Mouse (Mus musculus): ENCODE data around the gene Armc2.

Gene Armc2

DNA sequence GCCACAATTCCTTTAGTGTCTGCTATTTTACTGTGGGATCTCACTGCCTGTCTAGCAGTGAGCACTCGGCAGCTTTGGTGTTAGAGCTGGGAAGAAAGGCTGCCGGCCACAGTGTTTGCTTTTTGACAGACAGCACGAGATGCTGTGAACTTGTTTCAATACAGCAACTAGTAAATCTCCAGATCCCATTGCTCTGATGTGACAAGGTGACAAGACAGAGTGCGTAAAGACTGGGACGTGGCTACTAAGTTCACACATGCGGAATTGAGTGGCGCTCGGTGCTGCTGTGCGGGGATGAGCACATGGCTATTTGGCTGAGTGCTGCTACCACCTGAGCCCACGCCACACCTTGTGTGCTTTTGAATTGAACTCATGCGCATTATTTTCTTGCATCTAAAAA is 110.8 kb downstream of the Armc2 start:
- DNase-seq (ENCODE audit: low read depth, low spot score), result no peak

DNA sequence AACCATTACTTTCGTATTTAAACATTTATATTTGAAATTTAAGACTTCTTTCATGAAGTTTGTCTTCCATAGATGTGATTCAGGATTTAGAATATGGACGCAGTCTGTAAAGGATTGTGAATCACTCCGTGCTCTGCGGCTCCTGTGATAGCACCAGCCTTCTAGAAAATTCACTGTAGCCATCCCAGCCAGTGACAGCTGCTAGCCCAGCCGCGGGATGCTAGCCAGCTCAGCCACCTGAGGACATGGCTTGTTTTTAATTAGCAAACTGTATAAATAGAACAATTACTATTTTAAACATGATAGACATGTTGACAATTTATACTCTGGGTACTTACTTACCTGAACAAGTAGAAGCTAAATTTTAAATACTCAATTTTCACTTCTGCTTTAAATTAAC is 116.4 kb downstream of the Armc2 start:
- DNase-seq (ENCODE audit: low read depth, low spot score), result no peak

DNA sequence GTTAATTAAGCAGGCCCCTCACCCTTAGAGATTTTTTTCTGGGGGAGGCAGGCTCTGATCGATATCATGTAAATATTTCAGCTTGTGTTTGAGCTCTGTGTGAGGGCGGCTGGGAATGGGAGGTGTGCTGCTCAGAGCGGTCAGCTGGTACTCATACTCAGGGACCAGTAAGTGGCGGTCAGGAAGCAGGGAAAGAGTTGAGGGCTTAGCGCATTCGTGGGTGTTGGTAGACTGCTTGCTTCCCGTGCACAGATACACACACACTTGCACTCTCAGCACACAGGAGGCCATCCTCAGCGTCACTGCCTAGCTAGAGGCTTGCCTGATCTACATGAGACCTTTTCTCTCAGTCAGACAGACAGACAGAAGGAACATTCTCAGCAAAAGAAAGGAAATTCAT is 116.8 kb downstream of the Armc2 start:
- no peak for DNase-seq (ENCODE audit: low read depth, low spot score)

DNA sequence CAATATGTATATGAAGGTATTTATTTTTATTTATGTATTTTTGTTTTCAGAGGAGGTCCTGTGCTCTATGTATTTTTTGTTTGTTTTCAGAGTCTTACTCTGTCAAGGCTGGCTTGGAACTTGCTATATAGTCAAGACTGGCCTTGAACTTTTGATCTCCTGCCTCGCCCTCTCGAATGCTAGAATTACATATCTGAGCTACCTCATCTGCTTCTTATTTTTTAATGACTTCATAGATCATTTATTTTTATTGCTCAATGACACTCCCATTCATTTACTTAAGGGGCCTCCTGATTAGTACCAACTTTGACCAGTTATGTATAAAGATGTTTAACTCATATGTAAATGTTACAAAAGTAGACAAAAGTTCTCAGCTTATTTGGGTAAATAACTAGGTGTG is 121.4 kb downstream of the Armc2 start:
- DNase-seq (ENCODE audit: low read depth, low spot score), result no peak

DNA sequence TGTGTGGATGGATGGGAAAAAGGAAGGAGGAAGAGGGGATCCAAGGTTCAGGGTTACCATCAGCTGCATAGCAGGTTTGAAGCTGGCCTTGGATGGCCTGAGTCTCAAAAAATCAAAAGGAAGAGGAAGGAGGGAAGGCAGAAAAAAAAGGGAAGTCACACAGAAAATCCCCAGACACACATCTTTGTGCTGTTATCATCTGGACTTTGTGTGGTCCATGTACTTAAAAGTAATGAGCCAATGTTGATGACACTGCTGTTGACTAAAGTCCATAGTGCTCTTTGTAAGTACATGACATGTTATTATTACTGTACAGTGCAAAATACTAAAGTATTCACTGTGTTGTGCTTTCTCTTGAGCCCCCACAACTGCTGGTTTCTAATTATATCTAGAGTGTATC is 121.8 kb downstream of the Armc2 start:
- DNase-seq (ENCODE audit: low read depth, low spot score), result no peak

DNA sequence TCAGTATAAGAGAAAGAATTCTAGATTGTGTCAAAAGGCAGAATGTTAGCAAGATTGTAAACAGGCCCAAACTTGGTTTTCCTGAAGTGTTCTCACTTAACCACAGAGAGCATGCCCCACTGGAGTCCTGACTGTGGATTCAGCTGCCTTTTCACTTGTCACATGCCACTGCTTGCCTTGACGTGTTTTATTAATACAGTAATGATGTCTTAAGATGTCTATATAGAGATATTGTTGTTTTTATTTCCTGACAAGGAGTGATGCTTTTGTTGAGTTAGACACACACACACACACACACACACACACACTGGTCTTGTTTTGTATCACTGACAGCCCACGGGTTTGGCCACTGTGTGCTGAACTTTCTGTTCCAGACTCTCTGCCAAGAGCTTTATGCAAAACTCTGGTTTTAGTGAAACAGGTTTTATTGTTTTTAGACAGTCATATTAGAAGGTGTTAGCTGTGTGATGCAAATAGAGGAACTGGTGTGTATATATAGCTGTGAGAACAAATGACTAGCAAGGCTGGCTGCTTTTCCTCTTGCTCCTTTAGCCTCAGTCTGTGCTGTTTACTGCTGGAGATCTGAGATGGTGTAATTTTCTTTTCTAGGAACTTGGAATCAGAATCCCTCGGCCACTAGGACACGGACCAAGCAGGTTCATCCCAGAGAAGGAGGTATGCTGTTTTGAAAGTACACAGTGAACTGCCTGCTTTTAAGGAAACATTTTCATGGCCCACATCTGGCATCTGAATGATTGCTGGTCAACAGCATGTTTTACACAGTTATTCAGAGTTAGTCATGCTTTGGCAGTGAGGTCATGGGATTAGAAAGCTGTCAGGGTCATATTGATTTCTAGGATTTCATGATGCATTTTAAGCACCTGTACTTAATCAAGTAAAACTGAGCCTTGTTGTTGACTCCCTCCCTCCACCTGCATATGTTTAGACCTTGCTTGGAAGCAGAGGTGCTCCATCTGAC is 124.5 kb downstream of the Armc2 start:
- no peak for DNase-seq (ENCODE audit: low read depth, low spot score)

DNA sequence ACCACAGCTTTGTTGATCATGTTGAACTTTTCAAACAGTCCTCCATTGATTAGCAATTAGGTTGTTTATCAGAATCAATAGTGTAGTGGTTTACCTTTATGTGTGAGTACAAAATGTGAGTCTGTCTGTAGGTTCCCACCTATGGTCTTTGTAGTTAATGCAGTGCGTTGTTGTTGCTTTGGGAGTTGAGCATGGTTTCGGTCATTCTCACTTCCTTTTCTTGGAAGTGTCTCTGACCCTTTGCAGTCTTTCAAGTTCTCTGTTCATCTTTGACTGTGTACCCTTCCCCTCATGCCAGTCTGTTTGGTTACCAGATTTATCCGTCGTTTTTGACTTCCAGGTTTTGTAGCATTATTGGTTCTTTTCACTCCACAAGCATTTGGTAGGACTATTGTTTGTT is 126.9 kb downstream of the Armc2 start:
- no peak for DNase-seq (ENCODE audit: low read depth, low spot score)

DNA sequence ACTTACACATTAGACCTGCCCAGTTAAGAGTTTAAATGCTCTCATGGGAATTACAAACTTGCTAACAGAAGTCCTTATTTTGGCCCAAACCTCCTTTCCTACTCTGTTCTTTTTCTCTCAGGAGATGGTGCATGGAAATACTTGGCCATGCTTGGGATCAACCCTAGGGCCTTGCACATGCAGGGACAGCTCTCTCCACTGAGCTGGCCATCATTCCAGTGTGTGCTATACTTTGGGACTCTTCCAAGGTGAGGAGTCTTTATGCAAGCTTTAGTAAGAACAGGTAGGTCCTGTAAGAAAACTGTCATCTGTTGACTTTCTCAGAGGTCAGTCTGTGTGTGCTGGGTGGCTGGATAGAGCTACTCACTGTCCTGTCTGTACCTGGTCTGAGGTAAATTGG is 127.7 kb downstream of the Armc2 start:
- no peak for DNase-seq (ENCODE audit: low read depth, low spot score)

DNA sequence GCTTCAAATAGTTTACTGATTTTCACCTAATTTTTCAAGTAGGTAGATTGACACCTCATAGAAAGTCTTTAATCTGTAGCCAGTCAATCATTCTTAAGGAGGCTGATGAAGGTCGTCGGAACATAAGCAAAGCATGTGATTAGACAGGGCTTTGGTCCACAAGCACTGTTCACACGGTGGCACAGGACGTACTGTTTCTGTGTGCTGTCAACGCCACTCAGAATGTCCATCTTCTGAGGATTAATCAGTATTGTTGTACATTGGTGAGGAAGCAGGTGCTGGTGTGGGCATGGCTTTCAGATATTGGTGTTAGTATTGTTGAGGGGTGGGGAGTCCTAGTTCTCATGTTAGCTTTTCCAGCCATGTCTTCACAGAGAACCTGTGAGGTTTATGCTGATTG is 128.7 kb downstream of the Armc2 start:
- no peak for DNase-seq (ENCODE audit: low read depth, low spot score)

DNA sequence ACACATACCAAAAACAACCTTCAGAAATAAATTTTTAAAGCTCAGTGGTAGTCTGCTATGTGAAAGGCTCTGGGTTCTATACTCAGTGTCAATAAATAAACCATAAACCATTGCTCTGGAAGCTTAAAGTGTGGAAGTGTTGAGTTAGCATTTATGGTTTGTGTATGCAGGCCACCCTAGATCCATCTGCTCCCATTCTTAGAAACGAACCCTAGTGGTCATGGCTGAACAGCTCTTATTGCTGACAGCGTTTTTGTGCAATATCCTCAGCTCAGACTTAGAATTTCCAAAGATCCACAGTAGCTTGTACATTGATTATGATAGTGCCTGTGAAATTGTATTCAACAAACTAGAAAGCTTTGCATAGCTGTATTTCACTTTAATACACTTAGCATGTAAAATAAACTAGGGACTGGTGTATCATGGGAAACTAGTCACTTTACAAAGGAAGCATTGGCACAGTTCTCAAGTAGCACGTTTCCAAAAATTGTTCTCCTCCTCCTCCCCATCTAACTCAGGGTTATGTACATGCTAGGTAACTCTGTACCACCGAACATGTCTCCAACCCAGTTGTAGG is 129.8 kb downstream of the Armc2 start:
- peak; percentile 46 for DNase-seq (ENCODE audit: low read depth, low spot score)

DNA sequence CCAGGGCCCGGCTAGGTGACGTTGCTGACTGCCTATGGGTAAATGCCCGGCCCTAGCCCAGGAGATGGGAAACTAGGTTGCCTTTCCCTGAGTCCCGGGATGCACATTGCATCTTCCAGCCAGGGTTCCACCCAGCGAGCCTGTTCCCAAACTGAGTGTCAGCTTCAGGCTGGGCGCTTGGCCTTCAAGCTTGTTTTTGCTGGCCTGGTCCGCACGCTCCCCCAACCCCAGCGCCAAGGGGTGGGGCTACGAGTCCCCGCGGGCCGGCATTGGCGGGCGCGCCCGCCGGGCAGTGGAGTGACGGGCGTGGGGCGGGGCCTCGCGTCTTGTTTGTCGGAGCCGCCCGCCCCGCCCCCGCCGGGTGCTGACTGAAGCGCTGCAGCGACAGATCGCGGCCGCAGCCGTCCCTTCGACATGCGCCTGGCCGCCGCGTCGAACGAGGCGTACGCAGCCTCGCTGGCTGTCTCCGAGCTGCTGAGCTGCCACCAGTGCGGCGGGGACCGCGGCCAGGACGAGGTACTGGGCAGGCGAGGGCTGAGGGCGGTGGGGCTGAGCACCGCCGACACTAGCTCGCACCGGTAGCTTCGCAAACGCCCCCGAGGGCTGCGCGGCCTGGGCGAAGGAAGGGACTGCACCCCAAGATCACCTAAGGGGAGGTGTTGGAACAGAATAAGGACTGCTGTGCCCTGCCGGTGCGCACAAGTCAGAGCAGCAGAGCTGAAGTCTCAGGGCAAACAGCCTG is 131.0 kb downstream of the Armc2 start:
- peak; percentile 90 for DNase-seq (ENCODE audit: low read depth, low spot score)

DNA sequence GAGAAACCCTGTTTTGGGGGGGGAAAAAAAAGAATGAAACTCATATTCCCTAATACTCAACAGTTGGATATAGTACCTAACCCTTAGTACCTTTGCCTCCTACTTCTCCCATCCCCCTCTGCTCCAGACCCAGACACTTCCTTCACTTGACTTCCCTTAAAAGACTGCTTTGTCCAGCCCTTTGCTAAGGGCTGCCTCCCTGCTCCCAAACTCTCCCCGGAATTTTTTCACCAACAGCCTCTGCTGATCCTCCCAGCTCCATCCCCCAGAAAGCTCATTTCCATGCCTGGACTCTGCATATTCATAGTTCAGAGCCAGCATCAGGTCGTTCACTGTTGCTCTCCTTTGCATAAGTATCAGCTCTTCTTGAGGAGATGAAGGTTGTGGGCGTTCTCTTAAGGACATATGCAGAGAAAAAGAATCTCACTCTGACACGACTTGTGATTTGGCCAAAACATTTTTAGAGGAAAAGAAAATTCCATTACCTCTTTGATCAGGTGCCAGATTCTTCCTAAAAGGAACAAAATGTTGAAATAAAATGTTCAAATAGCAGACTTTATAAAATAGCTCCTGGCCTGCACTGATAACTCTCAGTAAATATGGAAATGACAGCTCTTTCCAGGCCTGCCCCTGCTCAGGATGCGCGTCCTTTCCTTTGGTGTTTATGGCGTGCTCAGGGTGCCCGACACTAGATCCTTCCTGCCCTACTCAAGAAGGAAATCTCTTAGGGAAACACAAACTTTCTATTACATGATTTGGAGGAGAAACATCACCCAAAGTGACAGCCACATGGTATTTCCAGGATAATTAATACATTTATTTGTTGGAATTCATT is 134.3 kb downstream of the Armc2 start:
- no peak for DNase-seq (ENCODE audit: low read depth, low spot score)

DNA sequence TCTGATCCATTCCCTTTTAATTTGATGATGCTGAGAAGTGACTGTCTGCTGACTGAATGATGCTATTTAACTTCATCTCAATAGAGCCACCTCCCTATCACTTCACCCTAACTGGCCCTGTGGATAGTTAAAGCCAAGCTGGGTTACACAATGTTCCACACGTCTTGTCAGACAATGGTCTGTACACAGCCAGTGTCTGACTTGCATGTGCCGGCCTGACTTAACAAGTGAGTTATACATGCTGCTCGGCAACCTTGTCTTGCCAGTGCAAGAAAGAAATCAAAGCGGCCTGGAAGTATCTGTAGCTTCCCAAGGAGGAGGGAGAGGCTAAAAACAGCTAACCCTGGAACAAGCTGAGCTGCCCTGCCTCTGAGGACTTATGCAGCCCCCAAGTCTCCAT is 136.8 kb downstream of the Armc2 start:
- no peak for DNase-seq (ENCODE audit: low read depth, low spot score)

DNA sequence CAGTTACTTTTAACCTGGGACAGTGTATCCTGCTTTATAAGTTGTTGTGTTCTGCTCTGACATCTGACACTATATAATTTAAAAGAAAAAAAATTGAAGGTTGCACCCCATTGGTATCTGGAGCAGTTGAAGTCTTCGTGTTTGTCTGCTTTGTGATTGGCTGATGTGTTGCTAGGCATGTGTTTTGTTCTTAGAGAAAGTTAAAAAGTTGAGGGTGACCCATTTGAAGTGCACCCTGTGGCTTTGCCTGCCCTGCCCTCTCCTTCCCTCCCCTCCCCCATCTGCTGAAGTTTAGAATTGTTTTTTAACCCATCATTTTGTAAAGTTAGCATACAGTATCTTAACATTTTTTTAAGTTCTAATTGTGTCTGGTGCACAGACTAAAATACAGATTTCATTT is 137.5 kb downstream of the Armc2 start:
- no peak for DNase-seq (ENCODE audit: low read depth, low spot score)

DNA sequence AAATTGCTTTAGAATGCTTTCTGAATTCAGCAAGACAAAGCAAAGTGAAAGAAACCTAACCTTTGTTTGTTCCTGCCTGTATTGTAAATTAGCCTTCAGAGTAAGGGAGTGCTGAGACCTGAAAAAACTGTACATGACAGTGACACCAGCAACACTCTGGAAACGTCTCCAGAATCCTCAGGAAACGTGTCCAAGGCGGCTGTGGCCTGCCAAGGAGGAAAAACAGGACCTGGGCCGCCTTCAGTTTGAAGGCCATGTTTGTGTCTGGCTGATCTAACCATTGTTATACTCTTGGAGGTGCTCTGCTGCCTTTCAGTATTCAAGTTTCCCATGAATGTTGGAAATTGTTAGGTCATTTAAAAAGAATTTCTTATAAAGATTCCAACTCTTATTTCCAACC is 138.0 kb downstream of the Armc2 start:
- DNase-seq (ENCODE audit: low read depth, low spot score), result no peak

DNA sequence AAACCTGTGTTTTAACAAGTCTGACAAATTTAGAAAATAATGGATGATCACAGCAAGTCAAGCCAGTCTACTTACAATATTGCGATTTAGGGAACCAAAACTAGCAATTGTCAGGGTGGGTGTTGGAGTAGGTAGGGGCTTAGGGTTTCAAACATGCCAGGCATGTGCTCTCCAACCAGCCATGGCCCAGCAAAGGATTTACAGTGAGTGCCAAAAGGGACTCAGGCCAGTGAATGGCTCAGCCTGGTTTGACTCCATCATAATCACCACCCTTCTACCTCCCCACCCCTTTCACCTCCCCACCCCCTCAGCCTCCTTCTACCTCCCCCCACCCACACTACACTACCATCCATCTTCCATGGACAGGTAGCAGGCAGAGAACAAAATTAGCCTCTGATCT is 138.6 kb downstream of the Armc2 start:
- DNase-seq (ENCODE audit: low read depth, low spot score), result no peak

DNA sequence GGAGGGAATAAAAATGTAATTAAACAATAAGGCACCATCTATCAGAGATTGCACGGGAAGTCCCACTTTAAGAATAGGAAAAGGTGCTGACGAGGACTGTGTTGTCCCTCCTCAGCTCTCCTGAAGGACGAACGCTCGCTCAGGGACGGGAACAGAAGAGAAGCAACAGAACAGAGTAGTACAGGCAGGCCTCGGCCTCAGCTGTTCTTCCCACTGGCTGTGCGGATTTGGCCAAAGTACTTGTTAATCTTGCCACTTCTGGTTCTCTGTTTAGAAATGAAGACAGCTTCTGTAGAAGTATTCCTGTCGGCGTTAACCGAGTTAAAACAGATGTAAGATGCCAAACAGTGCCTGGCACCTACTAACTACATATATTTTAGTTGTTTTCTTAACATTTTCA is 139.9 kb downstream of the Armc2 start:
- no peak for DNase-seq (ENCODE audit: low read depth, low spot score)

DNA sequence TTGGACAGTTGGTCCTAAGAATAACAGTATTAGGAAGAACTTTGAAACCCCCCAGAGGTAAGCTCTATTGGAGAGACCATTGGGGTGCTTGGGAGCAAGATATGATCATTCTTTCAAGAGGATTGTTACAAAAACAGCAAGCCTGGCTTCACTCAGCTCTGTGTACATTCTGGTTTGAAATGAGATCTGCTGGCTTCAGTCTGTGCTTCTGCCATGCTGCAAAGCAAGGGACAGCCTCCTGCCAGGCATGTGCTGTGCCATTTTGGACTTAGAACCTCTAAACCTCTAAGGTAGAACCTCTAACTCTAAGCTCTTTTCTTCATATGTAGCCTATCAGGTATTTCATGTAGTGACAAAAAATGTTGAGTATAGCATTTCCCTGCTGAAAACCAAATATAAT is 142.6 kb downstream of the Armc2 start:
- DNase-seq (ENCODE audit: low read depth, low spot score), result no peak

DNA sequence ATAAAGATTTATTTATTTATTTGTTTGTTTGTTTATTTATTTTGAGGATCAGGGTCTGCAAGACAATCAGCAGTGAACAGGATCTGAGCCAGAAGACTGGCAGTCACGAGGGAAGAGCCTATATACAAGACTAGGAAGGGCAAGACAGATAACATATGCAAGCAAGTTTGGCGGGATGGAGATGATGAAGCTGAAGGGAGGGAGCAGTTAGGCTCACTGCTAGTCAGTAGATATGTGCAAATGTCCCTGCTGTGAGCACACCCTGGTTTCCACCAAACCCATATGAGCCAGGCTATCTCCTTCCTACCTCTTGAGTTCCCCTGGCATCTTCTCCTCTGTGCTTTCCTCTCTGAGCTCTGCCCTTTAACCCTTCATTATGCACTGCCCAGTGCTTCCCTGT is 146.7 kb downstream of the Armc2 start:
- no peak for DNase-seq (ENCODE audit: low read depth, low spot score)

DNA sequence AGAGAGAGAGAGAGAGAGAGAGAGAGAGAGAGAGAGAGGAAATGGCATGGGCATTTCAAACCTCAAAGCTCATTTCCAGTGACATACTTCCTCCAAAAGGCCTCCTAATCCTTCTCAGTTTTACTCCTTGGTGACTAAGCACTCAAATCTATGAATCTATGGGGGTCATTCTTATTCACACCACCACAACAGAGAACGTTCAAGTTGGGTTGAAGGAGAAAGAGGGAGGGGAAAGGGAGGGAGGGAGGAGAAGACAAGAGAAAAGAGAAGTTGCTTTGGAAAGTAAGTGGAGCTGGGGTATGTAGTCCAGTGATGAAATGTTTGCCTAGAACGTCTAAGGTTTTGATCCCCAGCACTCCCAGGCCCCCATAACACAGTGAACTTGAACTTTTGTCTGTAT is 148.1 kb downstream of the Armc2 start:
- DNase-seq (ENCODE audit: low read depth, low spot score), result no peak

DNA sequence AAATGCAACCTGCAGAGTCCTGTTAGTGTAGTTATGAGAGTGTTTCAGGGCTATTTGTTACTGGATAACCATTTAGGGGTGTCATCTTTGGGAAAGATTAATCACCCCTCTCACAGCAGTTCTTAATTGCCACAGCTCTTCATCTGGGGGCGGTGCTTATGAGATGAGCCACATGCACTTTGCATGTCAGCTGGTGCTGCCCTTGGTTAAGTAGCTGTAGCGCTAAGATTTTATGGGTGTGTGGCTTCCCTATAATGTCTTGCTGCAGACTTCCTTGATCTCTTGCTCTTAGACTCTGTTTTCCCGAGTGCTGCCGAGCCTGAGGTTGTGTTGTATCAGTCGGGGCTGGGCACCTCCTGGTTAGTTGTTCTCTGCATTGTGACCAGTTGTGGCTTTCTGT is 150.3 kb downstream of the Armc2 start:
- DNase-seq (ENCODE audit: low read depth, low spot score), result no peak

DNA sequence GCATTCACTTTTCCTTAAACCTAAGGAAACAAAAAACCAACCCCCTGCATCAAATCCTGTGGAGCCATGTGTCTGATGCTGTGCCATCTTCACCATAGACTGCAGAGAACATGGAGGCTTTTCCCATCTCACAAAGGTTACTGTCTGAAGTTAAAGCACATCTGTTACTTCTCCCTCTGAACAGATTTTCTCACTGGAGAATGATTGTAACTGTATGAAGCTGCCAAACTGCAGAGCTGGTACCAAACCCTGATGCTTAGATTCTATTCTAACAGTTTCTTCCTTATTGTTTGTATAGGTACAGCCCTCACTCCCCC is 151.4 kb downstream of the Armc2 start:
- no peak for DNase-seq (ENCODE audit: low read depth, low spot score)

Data from c-Kit-negative CD71-positive TER-119-positive erythroid progenitor cells, embryonic 14.5 days (primary cell).